In the genomic region with DNA sequence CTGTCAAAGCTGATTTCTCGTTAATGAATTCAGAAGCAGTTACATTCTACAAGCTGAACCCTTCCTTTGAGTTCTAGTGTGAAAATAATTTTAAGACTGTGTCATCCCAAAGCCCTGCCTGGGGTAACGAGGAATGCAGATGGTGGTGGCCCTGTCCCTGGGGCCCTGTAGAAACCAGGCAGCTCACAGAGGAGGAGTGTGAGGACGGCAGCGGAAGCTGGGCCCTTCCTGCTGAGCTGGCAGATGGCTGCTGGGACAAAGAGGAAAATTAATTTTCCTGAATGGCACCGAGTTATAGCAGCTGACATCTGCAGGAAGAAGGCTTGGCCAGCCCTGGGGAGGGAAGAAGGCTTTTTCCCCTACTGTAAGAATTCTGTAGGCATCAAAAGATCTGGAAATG, we compare ENCODE assay signal across 10 mouse cellular contexts.
A peak's percentile ranks its signal among the peaks of the same experiment; 100 is the strongest.
DNase-seq lines count a peak whose midpoint lies in the region; TF ChIP-seq lines count a peak whose summit lies in the region.
"Had no signal": no experiment of that assay in that cellular context is flagged by ENCODE, and none has a peak within 500 bp of the region (broad histone marks: within the 10 kb centered on the region; RNA-seq: fewer than 3 reads in every experiment).

No protein-coding gene starts in this region.

- TF ChIP-seq POLR2A in brain, embryonic 14.5 days (IDR thresholded peaks at IDR 0.05; ENCODE audit: borderline replicate concordance, extremely low read depth, insufficient read depth, insufficient read length, poor library complexity, severe bottlenecking) = no peak

- TF ChIP-seq CTCF in brain, embryonic 14.5 days (IDR thresholded peaks at IDR 0.05; ENCODE audit: borderline replicate concordance, extremely low read depth, insufficient read depth, insufficient read length) = no peak

- intact Hi-C loops in heart, postnatal 10 days (cut with DNase I) = no loop called here

- peak; percentile 56 to 78 for DNase-seq in heart, adult 9 months (ENCODE audit: low spot score in 2 of 2)
- DNase-seq in heart, postnatal 10 days = no peak
- DNase-seq in brain, embryonic 14.5 days (ENCODE audit: low read depth) = peak; percentile 72
- DNase-seq in cerebellum, postnatal 36 days = peak; percentile 71 to 73
- peak; percentile 52 to 73 for DNase-seq in kidney, postnatal 25 days
- DNase-seq in thymus, postnatal 0 days (ENCODE audit: low spot score) = no peak
- DNase-seq in T-cell, adult 2 months (ENCODE audit: low spot score) = no peak
- DNase-seq in adrenal gland, postnatal 4 days (ENCODE audit: low spot score in 2 of 2) = no peak
- DNase-seq: adrenal gland, postnatal 25 days; right cerebral cortex, adult 18-20 months had no signal

Comparison
In these comparisons a context has a peak if more than half of its experiments do, and no peak if none do; other contexts are left out.
1. DNase-seq: peak in heart, adult 9 months (2 of 2), brain, embryonic 14.5 days (single experiment), cerebellum, postnatal 36 days (2 of 2) and kidney, postnatal 25 days (2 of 2); none in heart, postnatal 10 days (0 of 2), thymus, postnatal 0 days (single experiment), T-cell, adult 2 months (single experiment) and adrenal gland, postnatal 4 days (0 of 2).